Mouse (Mus musculus) left cerebral cortex, postnatal 4 days (tissue): ENCODE measurements around the gene Rasl2-9. TPM values are rescaled to one million over a fixed set of nuclear protein-coding genes. Genes with fewer than 3 reads are reported as not detected.
A peak's percentile ranks its signal among the peaks of the same experiment; 100 is the strongest.
"Not testable (repeated sequence)": the region's sequence is repeated elsewhere in the genome, so short reads cannot be mapped to it uniquely, and the experiment has no call there.

Experiments
- DNase-seq: peaks from one replicate; pipeline ENCODE4 v3.0.0-alpha.2; 2022
- intact Hi-C: fragments of 180-260 bp; cut with DNase I; formaldehyde crosslinking; loops from one replicate; pipeline ENCODE4 v1.15.1; 2025
- microRNA-seq: library from miRNA; unstranded; fragments of <30 nt; microRNA quantifications from one replicate; pipeline ENCODE4 v1.2.0, GENCODE M21; 2022
- total RNA-seq, 2 experiments: library from RNA; stranded (reverse); gene quantifications; 2 replicates each; pipeline ENCODE4 v1.2.3; 2021

The Rasl2-9 gene
- total RNA-seq, 2 experiments from 2014 or later: not detected

- intact Hi-C loops: no loop called here
- DNase-seq: no peak
These were observed 44.5 kb downstream of the Rasl2-9 start for GRCm38 (mm10) chr7:5081241-5081640.

GRCm38 (mm10) chr7:5080815-5081214 is 44.9 kb downstream of the Rasl2-9 start:
- intact Hi-C loops: no loop called here
- no peak for DNase-seq

GRCm38 (mm10) chr7:5080010-5080751 is 45.6 kb downstream of the Rasl2-9 start, which contains the start of gene Epn1:
TSS of gene Epn1 (plus strand) at chr7:5080235.
- intact Hi-C loops: no loop called here
- peak; percentile 97 for DNase-seq

- intact Hi-C loops, DNase-seq: not testable (repeated sequence)
These were observed 46.3 kb downstream of the Rasl2-9 start for GRCm38 (mm10) chr7:5079365-5080009.

- intact Hi-C loops: no loop called here
- no peak for DNase-seq
These were observed 48.8 kb downstream of the Rasl2-9 start for GRCm38 (mm10) chr7:5076931-5077330.

GRCm38 (mm10) chr7:5074984-5075383 is 50.8 kb downstream of the Rasl2-9 start:
- DNase-seq: no peak
- intact Hi-C loops: no loop called here

Small RNA genes lying within 50 kb of the gene (microRNA-seq; reads per million reads assigned to microRNA genes)
- gene Gm26217: not detected

Other genes starting within 250 kb of the Rasl2-9 start
- 1 to 10 TPM; 6.2 to 6.5 TPM for gene Isoc2a, start 248.8 kb downstream of the Rasl2-9 start, total RNA-seq
- gene Gm36210, start 219.4 kb downstream of the Rasl2-9 start, total RNA-seq: under 1 TPM; 0.50 to 0.74 TPM
- 10 to 100 TPM; 21.1 to 21.4 TPM for gene Zfp628, start 210.7 kb downstream of the Rasl2-9 start, total RNA-seq
- 10 to 100 TPM; 50.8 to 51.5 TPM for gene Nat14, start 203.9 kb downstream of the Rasl2-9 start, total RNA-seq
- 1 to 10 TPM; 3.1 to 3.6 TPM for gene Ssc5d, start 200.2 kb downstream of the Rasl2-9 start, total RNA-seq
- not detected for gene Sbk2, start 161.5 kb downstream of the Rasl2-9 start, total RNA-seq
- 1 to 10 TPM; 1.4 to 1.5 TPM for gene Sbk3, start 154.8 kb downstream of the Rasl2-9 start, total RNA-seq
- 10 to 100 TPM; 58.7 to 61.7 TPM for gene Zfp579, start 129.8 kb downstream of the Rasl2-9 start, total RNA-seq
- gene Zfp524, start 111.5 kb downstream of the Rasl2-9 start, total RNA-seq: 1 to 10 TPM; 3.9 to 5.0 TPM
- 10 to 100 TPM; 28.0 to 31.4 TPM for gene Fiz1, start 111.3 kb downstream of the Rasl2-9 start, total RNA-seq
- not detected for gene Gm44973, start 110.5 kb downstream of the Rasl2-9 start, total RNA-seq
- 10 to 100 TPM; 43.8 to 45.9 TPM for gene Zfp865, start 105.6 kb downstream of the Rasl2-9 start, total RNA-seq
- 10 to 100 TPM; 50.4 to 61.6 TPM for gene Ccdc106, start 105.4 kb downstream of the Rasl2-9 start, total RNA-seq
- not detected for gene 4632433K11Rik, start 91.8 kb downstream of the Rasl2-9 start, total RNA-seq
- 1 to 10 TPM; 5.2 to 5.6 TPM for gene Zfp784, start 87.5 kb downstream of the Rasl2-9 start, total RNA-seq
- 10 to 100 TPM; 65.0 to 65.4 TPM for gene Zfp580, start 74.4 kb downstream of the Rasl2-9 start, total RNA-seq
- gene U2af2, start 63.8 kb downstream of the Rasl2-9 start, total RNA-seq: 100 to 1,000 TPM; 222 to 229 TPM
- 100 to 1,000 TPM; 301 to 316 TPM for gene Epn1, start 45.7 kb downstream of the Rasl2-9 start, total RNA-seq
- not detected for gene Rfpl4, start 9.0 kb downstream of the Rasl2-9 start, total RNA-seq
- not detected for gene Vmn1r55, start 23.7 kb upstream of the Rasl2-9 start, total RNA-seq
- gene Vmn1r56, start 70.8 kb upstream of the Rasl2-9 start, total RNA-seq: not detected
- not detected for gene Vmn1r57, start 92.5 kb upstream of the Rasl2-9 start, total RNA-seq
- gene Gm5065, start 224.6 kb upstream of the Rasl2-9 start, total RNA-seq: not detected
- not detected for gene Nlrp2, start 225.1 kb upstream of the Rasl2-9 start, total RNA-seq